Mouse (Mus musculus): ENCODE measurements around the gene Timm13.
A peak's percentile ranks its signal among the peaks of the same experiment; 100 is the strongest.

Gene Timm13

GRCm38 (mm10) chr10:80871581-80871980 is 29.2 kb downstream of the Timm13 start, which contains the start of gene Tmprss9:
Gene Tmprss9 (plus strand): TSS chr10:80871848.
- DNase-seq (ENCODE audit: low read depth in 2 of 2, low spot score in 2 of 2) = no peak

DNA sequence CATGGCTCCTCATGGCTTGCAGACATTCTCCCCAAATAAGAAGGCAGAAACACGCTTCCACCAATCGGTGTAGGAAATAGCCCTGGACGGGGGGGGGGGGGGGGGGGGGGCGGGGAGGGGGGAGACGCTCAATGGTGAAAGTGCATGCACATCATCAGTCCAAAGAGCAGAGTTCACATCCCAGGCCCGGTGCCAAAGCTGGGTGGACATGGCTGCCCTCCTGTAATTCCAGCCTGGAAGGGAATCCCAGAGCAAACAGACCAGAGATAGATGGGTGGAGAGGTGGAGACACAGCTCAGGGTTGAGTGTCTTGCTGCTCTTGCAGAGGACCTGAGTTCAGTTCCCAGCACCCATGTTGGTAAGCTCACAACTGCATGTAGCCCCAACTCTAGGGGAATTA is 29.8 kb downstream of the Timm13 start:
- DNase-seq (ENCODE audit: low read depth in 2 of 2, low spot score in 2 of 2) = no peak

- no peak for DNase-seq (ENCODE audit: low read depth in 2 of 2, low spot score in 2 of 2)
These were observed 36.3 kb downstream of the Timm13 start for GRCm38 (mm10) chr10:80864446-80864845.

DNA sequence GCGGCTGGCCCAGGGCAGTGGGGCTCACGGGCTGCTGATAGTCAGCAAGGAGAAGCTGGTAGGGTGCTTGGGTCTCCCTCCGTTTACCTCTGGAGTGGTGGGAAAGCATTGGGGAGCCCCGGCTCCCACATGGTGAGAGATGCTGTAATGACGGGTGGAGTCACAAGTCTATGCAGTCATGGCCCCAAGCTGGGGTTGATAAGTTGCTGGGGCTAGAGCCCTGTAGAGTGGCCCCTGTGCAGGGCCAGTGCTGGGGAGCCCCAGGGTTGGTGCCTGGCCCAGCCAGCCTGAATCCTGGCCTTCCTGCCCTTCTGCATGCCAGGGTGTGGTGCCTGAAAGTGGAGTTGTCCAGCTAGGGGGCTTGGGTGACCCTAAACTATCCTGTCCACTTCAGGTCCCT is 38.5 kb downstream of the Timm13 start:
- DNase-seq (ENCODE audit: low read depth in 2 of 2, low spot score in 2 of 2) = no peak

GRCm38 (mm10) chr10:80858350-80858935 is 42.3 kb downstream of the Timm13 start:
- no peak for DNase-seq (ENCODE audit: low read depth in 2 of 2, low spot score in 2 of 2)

GRCm38 (mm10) chr10:80857848-80858247 is 42.9 kb downstream of the Timm13 start:
- DNase-seq (ENCODE audit: low read depth in 2 of 2, low spot score in 2 of 2) = no peak

DNA sequence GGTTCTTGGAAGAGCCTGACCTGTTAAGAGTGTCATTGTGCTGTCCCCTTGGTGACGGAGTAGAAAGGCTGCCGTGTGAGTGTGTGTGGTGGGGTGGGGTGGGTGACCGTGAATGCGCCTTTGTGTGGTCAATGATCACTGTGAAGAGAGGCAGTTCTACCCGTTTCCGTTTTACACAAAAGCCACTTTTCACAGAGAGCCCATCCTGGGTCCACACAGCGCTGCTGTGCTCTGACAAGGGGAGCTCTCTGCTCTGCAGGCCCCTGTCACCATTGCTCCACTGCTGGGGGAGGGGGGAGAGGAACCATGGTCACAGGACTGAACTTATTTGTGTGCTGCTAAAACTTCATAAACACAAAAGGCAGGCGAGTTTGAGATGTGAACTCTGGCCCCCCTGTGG is 43.4 kb downstream of the Timm13 start:
- DNase-seq (ENCODE audit: low read depth in 2 of 2, low spot score in 2 of 2) = no peak

DNA sequence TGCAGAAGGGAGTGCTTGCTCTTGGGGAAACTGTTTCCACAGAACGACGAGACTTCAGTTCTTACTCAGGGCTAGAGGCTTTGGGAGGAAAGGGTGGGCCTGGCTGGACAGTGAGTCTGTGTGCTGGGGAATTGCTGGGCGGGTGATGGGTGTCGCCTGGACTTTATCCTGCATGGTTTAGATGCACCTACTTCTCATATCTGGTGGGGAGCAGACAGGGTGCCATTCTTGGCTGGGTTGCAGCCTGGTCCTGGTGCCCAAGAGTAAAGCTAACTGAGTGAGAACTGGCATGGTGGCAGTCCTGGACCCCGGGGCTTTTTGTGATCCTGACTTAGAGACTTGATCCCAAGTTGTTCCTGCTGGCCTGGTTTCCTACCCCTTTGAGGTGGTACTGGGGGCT is 43.9 kb downstream of the Timm13 start:
- DNase-seq (ENCODE audit: low read depth in 2 of 2, low spot score in 2 of 2) = no peak

- DNase-seq (ENCODE audit: low read depth in 2 of 2, low spot score in 2 of 2) = peak in 1 of 2 experiments; percentile 12
These were observed 44.5 kb downstream of the Timm13 start for GRCm38 (mm10) chr10:80856267-80856666.

GRCm38 (mm10) chr10:80855749-80856073 is 45.1 kb downstream of the Timm13 start:
- DNase-seq (ENCODE audit: low read depth in 2 of 2, low spot score in 2 of 2) = no peak

DNA sequence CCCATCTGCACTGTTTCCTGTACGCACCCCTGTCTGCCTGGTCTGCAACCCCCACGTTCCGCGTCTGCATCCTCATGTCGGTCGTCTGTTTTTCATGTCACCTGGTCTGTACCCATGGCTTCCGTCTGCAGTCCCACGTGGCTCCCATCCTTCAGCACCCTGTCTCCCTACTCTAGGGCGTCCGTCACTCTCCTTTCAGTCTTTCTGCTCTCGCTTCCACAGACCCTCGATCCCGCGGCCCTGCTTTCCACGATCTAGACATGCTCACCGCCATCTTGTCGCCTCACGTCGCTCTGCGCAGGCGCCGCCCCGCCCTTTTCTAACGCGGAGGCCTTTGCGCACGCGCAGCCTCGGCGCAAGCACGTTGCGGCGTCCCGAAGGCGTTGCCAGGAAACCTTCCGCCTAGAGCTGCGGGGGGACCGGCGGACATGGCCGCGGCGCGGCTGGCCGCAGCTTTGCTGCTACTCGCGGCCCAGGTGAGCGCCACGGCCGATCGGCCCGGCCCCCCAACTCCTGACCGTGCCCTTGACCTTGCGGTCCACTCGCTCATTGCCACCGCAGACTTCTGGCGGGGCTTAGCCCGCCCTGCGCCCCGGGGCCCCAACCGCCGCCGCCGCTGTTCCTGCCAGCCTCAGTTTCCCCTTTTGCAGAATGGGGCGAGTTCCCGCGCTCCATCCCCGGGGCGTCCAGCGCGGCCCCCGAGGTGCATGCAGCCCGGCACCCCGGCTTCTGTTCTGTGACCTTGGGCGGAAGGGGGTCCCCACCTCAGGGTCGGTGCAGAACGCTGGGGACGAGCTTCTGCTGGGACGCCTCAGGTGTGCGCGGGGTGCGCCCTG is 45.6 kb downstream of the Timm13 start, which contains the start of the genes Lsm7 and Sppl2b:
Gene Lsm7 (minus strand): TSS at position 297 of the 836 bp plus-strand sequence.
Gene Sppl2b (plus strand): TSS at position 363 of the 836 bp plus-strand sequence.
- peak; percentile 96 to 98 for DNase-seq (ENCODE audit: low read depth in 2 of 2, low spot score in 2 of 2)

Measured in CD8-positive naive resting alpha-beta T cell, adult 2 months (primary cell).